Mouse (Mus musculus): ENCODE results near the gene Plekhg5. TPM values are rescaled to one million over a fixed set of nuclear protein-coding genes. Genes with fewer than 3 reads are reported as not detected.
A peak's percentile ranks its signal among the peaks of the same experiment; 100 is the strongest.

The Plekhg5 gene
- polyA plus RNA-seq, 1 experiment from 2014 or later: 8.2 TPM

GRCm38 (mm10) chr4:152108673-152109072, 36.4 kb downstream of the Plekhg5 start:
- Histone ChIP-seq H3K27ac (ENCODE audit: low read depth, low read length) (no peak overlapping the region), H3K36me3 (ENCODE audit: control insufficient read depth, insufficient read depth, low read length) (no peaks in the 10 kb centered on the region), H3K4me1 (replicated peaks; ENCODE audit: control insufficient read depth, insufficient read depth, low read length) (peaks cover 10% of the 10 kb centered on the region; the same call in 1 of the 2 replicates), H3K4me3 (ENCODE audit: low read depth, low read length) (no peak overlapping the region), H3K27me3 (ENCODE audit: control insufficient read depth, insufficient read depth, low read length) (peaks cover 2% of the 10 kb centered on the region; the same call in 1 of the 2 replicates), H3K9ac (ENCODE audit: low read length) (no peak overlapping the region), H3K9me3 (ENCODE audit: control insufficient read depth, low read length) (no peaks in the 10 kb centered on the region), H3K4me2 (ENCODE audit: low read depth, low read length, severe bottlenecking) (no peak overlapping the region; the same call in 1 of the 2 replicates)
- ATAC-seq (replicated peaks; ENCODE audit: low FRiP score): no peak
- WGBS: 88% methylated on average over 5 of the region's 5 CpGs
- DNase-seq (ENCODE audit: low spot score): no peak

GRCm38 (mm10) chr4:152109509-152109908, 37.2 kb downstream of the Plekhg5 start:
- H3K36me3 ChIP-seq (ENCODE audit: control insufficient read depth, insufficient read depth, low read length): no peaks in the 10 kb centered on the region
- no peaks in the 10 kb centered on the region for H3K9me3 ChIP-seq (ENCODE audit: control insufficient read depth, low read length)
- H3K27ac ChIP-seq (ENCODE audit: low read depth, low read length): no peak overlapping the region
- ATAC-seq (replicated peaks; ENCODE audit: low FRiP score) (no peak), DNase-seq (ENCODE audit: low spot score) (no peak)
- no peak overlapping the region for H3K4me3 ChIP-seq (ENCODE audit: low read depth, low read length)
- no peak overlapping the region for H3K4me2 ChIP-seq (ENCODE audit: low read depth, low read length, severe bottlenecking)
- H3K4me1 ChIP-seq (replicated peaks; ENCODE audit: control insufficient read depth, insufficient read depth, low read length): peaks cover 10% of the 10 kb centered on the region; the same call in 1 of the 2 replicates
- no peak overlapping the region for H3K9ac ChIP-seq (ENCODE audit: low read length)
- WGBS: 88% methylated on average over 3 of the region's 3 CpGs
- peaks cover 7% of the 10 kb centered on the region; the same call in 1 of the 2 replicates for H3K27me3 ChIP-seq (ENCODE audit: control insufficient read depth, insufficient read depth, low read length)

- DNase-seq (ENCODE audit: low spot score): no peak
- no peak for ATAC-seq (replicated peaks; ENCODE audit: low FRiP score)
- 79% methylated on average over 4 of the region's 4 CpGs for WGBS
- Histone ChIP-seq H3K4me3 (ENCODE audit: low read depth, low read length) (no peak overlapping the region), H3K4me2 (ENCODE audit: low read depth, low read length, severe bottlenecking) (no peak overlapping the region), H3K9me3 (ENCODE audit: control insufficient read depth, low read length) (no peaks in the 10 kb centered on the region), H3K4me1 (replicated peaks; ENCODE audit: control insufficient read depth, insufficient read depth, low read length) (peaks cover 10% of the 10 kb centered on the region), H3K27ac (ENCODE audit: low read depth, low read length) (no peak overlapping the region), H3K27me3 (ENCODE audit: control insufficient read depth, insufficient read depth, low read length) (peaks cover 16% of the 10 kb centered on the region), H3K9ac (ENCODE audit: low read length) (no peak overlapping the region), H3K36me3 (ENCODE audit: control insufficient read depth, insufficient read depth, low read length) (no peaks in the 10 kb centered on the region)
Observed at GRCm38 (mm10) chr4:152110689-152111088, 38.4 kb downstream of the Plekhg5 start.

- DNase-seq (ENCODE audit: low spot score) (no peak), ATAC-seq (replicated peaks; ENCODE audit: low FRiP score) (no peak)
- Histone ChIP-seq H3K36me3 (ENCODE audit: control insufficient read depth, insufficient read depth, low read length) (no peaks in the 10 kb centered on the region), H3K9me3 (ENCODE audit: control insufficient read depth, low read length) (no peaks in the 10 kb centered on the region), H3K9ac (ENCODE audit: low read length) (no peak overlapping the region), H3K4me1 (replicated peaks; ENCODE audit: control insufficient read depth, insufficient read depth, low read length) (peaks cover 16% of the 10 kb centered on the region), H3K4me2 (ENCODE audit: low read depth, low read length, severe bottlenecking) (no peak overlapping the region), H3K27me3 (ENCODE audit: control insufficient read depth, insufficient read depth, low read length) (peaks cover 30% of the 10 kb centered on the region), H3K4me3 (ENCODE audit: low read depth, low read length) (no peak overlapping the region), H3K27ac (ENCODE audit: low read depth, low read length) (no peak overlapping the region)
- WGBS: 80% methylated on average over 9 of the region's 9 CpGs
Observed at GRCm38 (mm10) chr4:152112329-152112728, 40.0 kb downstream of the Plekhg5 start.

GRCm38 (mm10) chr4:152114080-152114479, 41.8 kb downstream of the Plekhg5 start:
- Histone ChIP-seq H3K4me2 (ENCODE audit: low read depth, low read length, severe bottlenecking) (no peak overlapping the region), H3K4me1 (replicated peaks; ENCODE audit: control insufficient read depth, insufficient read depth, low read length) (peaks cover 8% of the 10 kb centered on the region), H3K4me3 (ENCODE audit: low read depth, low read length) (no peak overlapping the region), H3K36me3 (ENCODE audit: control insufficient read depth, insufficient read depth, low read length) (no peaks in the 10 kb centered on the region), H3K27me3 (ENCODE audit: control insufficient read depth, insufficient read depth, low read length) (peaks cover 46% of the 10 kb centered on the region), H3K9ac (ENCODE audit: low read length) (no peak overlapping the region), H3K27ac (ENCODE audit: low read depth, low read length) (no peak overlapping the region), H3K9me3 (ENCODE audit: control insufficient read depth, low read length) (no peaks in the 10 kb centered on the region)
- WGBS: 61% methylated on average over 16 of the region's 16 CpGs
- DNase-seq (ENCODE audit: low spot score): no peak
- ATAC-seq (replicated peaks; ENCODE audit: low FRiP score): no peak

- Histone ChIP-seq H3K27ac (ENCODE audit: low read depth, low read length) (no peak within 1 kb of the TSS), H3K36me3 (ENCODE audit: control insufficient read depth, insufficient read depth, low read length) (no peaks in the 10 kb centered on the region)
Observed at GRCm38 (mm10) chr4:152115921-152116612, 43.8 kb downstream of the Plekhg5 start, which contains the start of gene Tnfrsf25. Tnfrsf25 (plus strand) TSS chr4:152115934.

GRCm38 (mm10) chr4:152117538-152117937, 45.2 kb downstream of the Plekhg5 start:
- no peak for DNase-seq (ENCODE audit: low spot score)
- Histone ChIP-seq H3K36me3 (ENCODE audit: control insufficient read depth, insufficient read depth, low read length) (no peaks in the 10 kb centered on the region), H3K4me3 (ENCODE audit: low read depth, low read length) (no peak overlapping the region), H3K4me1 (replicated peaks; ENCODE audit: control insufficient read depth, insufficient read depth, low read length) (peaks cover 23% of the 10 kb centered on the region), H3K9me3 (ENCODE audit: control insufficient read depth, low read length) (no peaks in the 10 kb centered on the region), H3K9ac (ENCODE audit: low read length) (no peak overlapping the region), H3K4me2 (ENCODE audit: low read depth, low read length, severe bottlenecking) (no peak overlapping the region), H3K27me3 (ENCODE audit: control insufficient read depth, insufficient read depth, low read length) (peaks cover 79% of the 10 kb centered on the region), H3K27ac (ENCODE audit: low read depth, low read length) (no peak overlapping the region)
- WGBS: 73% methylated on average over 9 of the region's 9 CpGs
- ATAC-seq (replicated peaks; ENCODE audit: low FRiP score): no peak

More at GRCm38 (mm10) chr4:152115921-152116612, 43.8 kb downstream of the Plekhg5 start, which contains the start of gene Tnfrsf25:
- Histone ChIP-seq H3K9me3 (ENCODE audit: control insufficient read depth, low read length) (no peaks in the 10 kb centered on the region), H3K27me3 (ENCODE audit: control insufficient read depth, insufficient read depth, low read length) (peaks cover 65% of the 10 kb centered on the region), H3K9ac (ENCODE audit: low read length) (0 out of 2 replicates have a peak within 1 kb of the TSS, but pooled peaks have one; percentile 3), H3K4me2 (ENCODE audit: low read depth, low read length, severe bottlenecking) (peak within 1 kb of the TSS; percentile 36), H3K4me1 (replicated peaks; ENCODE audit: control insufficient read depth, insufficient read depth, low read length) (peaks cover 23% of the 10 kb centered on the region), H3K4me3 (ENCODE audit: low read depth, low read length) (peak within 1 kb of the TSS; percentile 11; the same call in 1 of the 2 replicates)
- ATAC-seq (replicated peaks; ENCODE audit: low FRiP score) (no peak), DNase-seq (ENCODE audit: low spot score) (no peak)
- 2% methylated on average over 30 of the region's 30 CpGs for WGBS

GRCm38 (mm10) chr4:152119396-152120292, 47.3 kb downstream of the Plekhg5 start:
- WGBS: 3% methylated on average over 39 of the region's 39 CpGs
- H3K4me3 ChIP-seq (ENCODE audit: low read depth, low read length): no peak overlapping the region; the same call in 1 of the 2 replicates
- no peak overlapping the region for H3K27ac ChIP-seq (ENCODE audit: low read depth, low read length)
- DNase-seq (ENCODE audit: low spot score): peak; percentile 82
- H3K36me3 ChIP-seq (ENCODE audit: control insufficient read depth, insufficient read depth, low read length): no peaks in the 10 kb centered on the region
- H3K27me3 ChIP-seq (ENCODE audit: control insufficient read depth, insufficient read depth, low read length): peaks cover 94% of the 10 kb centered on the region
- H3K9ac ChIP-seq (ENCODE audit: low read length): no peak overlapping the region
- no peak for ATAC-seq (replicated peaks; ENCODE audit: low FRiP score)
- H3K9me3 ChIP-seq (ENCODE audit: control insufficient read depth, low read length): no peaks in the 10 kb centered on the region
- peaks cover 23% of the 10 kb centered on the region for H3K4me1 ChIP-seq (replicated peaks; ENCODE audit: control insufficient read depth, insufficient read depth, low read length)
- H3K4me2 ChIP-seq (ENCODE audit: low read depth, low read length, severe bottlenecking): peak overlapping the region; percentile 15; the same call in 1 of the 2 replicates
